In the genomic region with DNA sequence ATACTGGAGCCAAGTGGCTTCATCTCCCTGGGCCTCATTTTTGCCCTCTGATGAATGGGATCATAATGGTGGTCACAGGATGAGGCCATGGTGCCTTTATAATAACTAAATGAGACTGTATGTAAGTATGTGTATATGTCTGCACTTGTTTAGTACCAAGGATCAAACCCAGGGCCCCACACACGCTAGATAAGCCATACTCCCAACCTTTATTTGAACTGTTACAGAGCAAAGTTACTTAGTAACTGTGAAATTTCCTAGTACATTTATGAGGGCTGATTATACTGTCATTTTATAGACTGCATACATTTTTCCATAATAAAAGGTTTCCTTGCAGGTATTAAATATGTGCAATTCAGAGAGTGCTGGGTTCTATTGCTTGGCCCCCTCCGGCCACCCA, we compare ENCODE assay signal across 23 mouse cellular contexts. TPM values are rescaled to one million over a fixed set of nuclear protein-coding genes. Genes with fewer than 3 reads are reported as not detected.
DNase-seq lines count a peak whose midpoint lies in the region; ATAC-seq and TF ChIP-seq lines count a peak whose summit lies in the region.
"Had no signal": no experiment of that assay in that cellular context is flagged by ENCODE, and none has a peak within 500 bp of the region (broad histone marks: within the 10 kb centered on the region; RNA-seq: fewer than 3 reads in every experiment).

No protein-coding gene starts in this region.

- 65% methylated on average over 2 of the region's 2 CpGs for WGBS in intestine, embryonic 15.5 days
- WGBS in intestine, embryonic 16.5 days = 70% methylated on average over 2 of the region's 2 CpGs
- 31% methylated on average over 2 of the region's 2 CpGs for WGBS in intestine, postnatal 0 days
- 84% methylated on average over 2 of the region's 2 CpGs for WGBS in kidney, embryonic 14.5 days

- H3K4me2 ChIP-seq in intestine, embryonic 15.5 days (replicated peaks) = no peak overlapping the region
- no peak overlapping the region for H3K4me2 ChIP-seq in intestine, embryonic 16.5 days (ENCODE audit: low read depth, low read length)
- no peak overlapping the region for H3K4me2 ChIP-seq in intestine, postnatal 0 days (replicated peaks; ENCODE audit: low read depth)
- no peak overlapping the region for H3K4me2 ChIP-seq in kidney, embryonic 14.5 days (replicated peaks; ENCODE audit: low read depth, low read length)

- TF ChIP-seq CTCF in intestine, postnatal 0 days (IDR thresholded peaks at IDR 0.05; ENCODE audit: low read depth) = no peak
- no peak for TF ChIP-seq CTCF in left cerebral cortex, adult 2 months (IDR thresholded peaks at IDR 0.05)

- H3K27ac ChIP-seq in intestine, embryonic 15.5 days = no peak overlapping the region
- H3K27ac ChIP-seq in intestine, embryonic 16.5 days (ENCODE audit: low read length) = no peak overlapping the region
- H3K27ac ChIP-seq in intestine, postnatal 0 days (ENCODE audit: low read depth, low read length) = no peak overlapping the region
- H3K27ac ChIP-seq in left cerebral cortex, adult 2 months = no peak overlapping the region
- H3K27ac ChIP-seq in kidney, embryonic 14.5 days (ENCODE audit: low read depth, low read length) = no peak overlapping the region

- no peak overlapping the region for H3K9ac ChIP-seq in intestine, embryonic 15.5 days
- H3K9ac ChIP-seq in intestine, embryonic 16.5 days (ENCODE audit: low read depth, low read length) = no peak overlapping the region
- no peak overlapping the region for H3K9ac ChIP-seq in intestine, postnatal 0 days (ENCODE audit: low read depth, low read length)
- no peak overlapping the region for H3K9ac ChIP-seq in kidney, embryonic 14.5 days (ENCODE audit: low read depth, low read length)

- no peaks in the 10 kb centered on the region for H3K9me3 ChIP-seq in intestine, embryonic 15.5 days
- H3K9me3 ChIP-seq in intestine, embryonic 16.5 days (ENCODE audit: control insufficient read depth, low read length) = no peaks in the 10 kb centered on the region
- H3K9me3 ChIP-seq in intestine, postnatal 0 days (ENCODE audit: control insufficient read depth) = no peaks in the 10 kb centered on the region
- no peaks in the 10 kb centered on the region for H3K9me3 ChIP-seq in kidney, embryonic 14.5 days (ENCODE audit: control insufficient read depth, low read length)

- H3K4me1 ChIP-seq in intestine, embryonic 15.5 days (replicated peaks) = no peaks in the 10 kb centered on the region
- no peaks in the 10 kb centered on the region for H3K4me1 ChIP-seq in intestine, embryonic 16.5 days (ENCODE audit: control insufficient read depth, insufficient read depth, low read length)
- H3K4me1 ChIP-seq in intestine, postnatal 0 days (replicated peaks; ENCODE audit: control insufficient read depth, insufficient read depth, low read length) = no peaks in the 10 kb centered on the region
- no peaks in the 10 kb centered on the region for H3K4me1 ChIP-seq in kidney, embryonic 14.5 days (ENCODE audit: control insufficient read depth, insufficient read depth, low read length)

- no peaks in the 10 kb centered on the region for H3K36me3 ChIP-seq in intestine, embryonic 15.5 days
- no peaks in the 10 kb centered on the region for H3K36me3 ChIP-seq in intestine, embryonic 16.5 days (ENCODE audit: control insufficient read depth, insufficient read depth, low read length)
- H3K36me3 ChIP-seq in intestine, postnatal 0 days (ENCODE audit: control insufficient read depth, insufficient read depth) = no peaks in the 10 kb centered on the region
- H3K36me3 ChIP-seq in kidney, embryonic 14.5 days (ENCODE audit: control insufficient read depth, insufficient read depth, low read length) = no peaks in the 10 kb centered on the region
- H3K36me3 ChIP-seq: G1E had no signal

- H3K4me3 ChIP-seq in intestine, embryonic 15.5 days (replicated peaks) = no peak overlapping the region
- no peak overlapping the region for H3K4me3 ChIP-seq in intestine, embryonic 16.5 days (ENCODE audit: low read length)
- H3K4me3 ChIP-seq in intestine, postnatal 0 days (ENCODE audit: low read depth, low read length) = no peak overlapping the region
- H3K4me3 ChIP-seq in left cerebral cortex, adult 2 months = no peak overlapping the region
- no peak overlapping the region for H3K4me3 ChIP-seq in kidney, embryonic 14.5 days (ENCODE audit: low read length)

- peak; percentile 65 for ATAC-seq in intestine, embryonic 15.5 days
- peak; percentile 71 for ATAC-seq in intestine, embryonic 16.5 days
- ATAC-seq in intestine, postnatal 0 days = 0 out of 2 replicates have a peak, but pooled peaks have one; percentile 25
- ATAC-seq in kidney, embryonic 14.5 days (ENCODE audit: low FRiP score, low TSS enrichment) = no peak
- ATAC-seq: activated CD4-positive, CD25-positive, alpha-beta regulatory T cell, adult 4 months; CD4-positive, CD25-positive, alpha-beta regulatory T cell, adult 4 months; Patski had no signal

- intact Hi-C loops in left cerebral cortex, adult 2 months (cut with DNase I) = no loop called here

- H3K27me3 ChIP-seq in intestine, embryonic 15.5 days (replicated peaks) = no peaks in the 10 kb centered on the region
- no peaks in the 10 kb centered on the region for H3K27me3 ChIP-seq in intestine, embryonic 16.5 days (replicated peaks; ENCODE audit: control insufficient read depth, insufficient read depth, low read length)
- H3K27me3 ChIP-seq in intestine, postnatal 0 days (replicated peaks; ENCODE audit: control insufficient read depth, insufficient read depth, low read length) = no peaks in the 10 kb centered on the region
- H3K27me3 ChIP-seq in kidney, embryonic 14.5 days (ENCODE audit: control insufficient read depth, insufficient read depth, low read length) = no peaks in the 10 kb centered on the region
- H3K27me3 ChIP-seq: CH12.LX, Patski had no signal

- DNase-seq in layer of hippocampus, adult 9-11 months = no peak
- DNase-seq in left cerebral cortex, adult 2 months (ENCODE audit: extremely low spot score in 1 of 2, low spot score in 2 of 2) = no peak
- DNase-seq: adrenal gland, adult 2 months; adrenal gland, adult 8-10 months; adrenal gland, postnatal 10 days; adrenal gland, postnatal 14 days; adrenal gland, postnatal 25 days; adrenal gland, postnatal 36 days; B cell, adult 2 months; cerebellum, adult 11 months; cerebellum, adult 11-12 months; cerebellum, adult 18-20 months had no signal

RNA-seq across cellular contexts. Expression of a gene that starts 49.5 kb away (rescaled TPM):
- polyA plus RNA-seq in intestine, embryonic 15.5 days (2015; fragmentation: Nextera tagmentation; extraction: Ambion mirVana) = 0.99 and 1.2 TPM in 2 replicates
- polyA plus RNA-seq in intestine, embryonic 16.5 days (2015; fragmentation: Nextera tagmentation; extraction: Ambion mirVana) = 0.84 and 1.2 TPM in 2 replicates
- 0.50 and 0.59 TPM in 2 replicates for polyA plus RNA-seq in intestine, postnatal 0 days (2015; fragmentation: Nextera tagmentation; extraction: Ambion mirVana)
- 100 to 1,000 TPM; 101 to 103 TPM for total RNA-seq in left cerebral cortex, adult 2 months (2021)
- 3.6 and 4.6 TPM in 2 replicates for polyA plus RNA-seq in kidney, embryonic 14.5 days (2014; fragmentation: Nextera tagmentation; extraction: Ambion mirVana)
- total RNA-seq: MEL had no signal
- polyA plus RNA-seq: activated CD4-positive, CD25-positive, alpha-beta regulatory T cell, adult 4 months; C2C12; CD4-positive, CD25-positive, alpha-beta regulatory T cell, adult 4 months; G1E had no signal
